Mouse (Mus musculus): Measurements from ENCODE around the gene Farsa.
"Not testable (repeated sequence)": the region's sequence is repeated elsewhere in the genome, so short reads cannot be mapped to it uniquely, and the experiment has no call there.

Farsa gene

GRCm38 (mm10) chr8:84873016-84873415 lies 16.2 kb downstream of the Farsa start:
- no peak for DNase-seq (ENCODE audit: extremely low spot score)

- no peak for DNase-seq (ENCODE audit: extremely low spot score)
These were observed 17.6 kb downstream of the Farsa start for GRCm38 (mm10) chr8:84874339-84874738.

- no peak for DNase-seq (ENCODE audit: extremely low spot score)
These were observed 20.7 kb downstream of the Farsa start for GRCm38 (mm10) chr8:84877297-84878035.

- no peak for DNase-seq (ENCODE audit: extremely low spot score)
These were observed 22.1 kb downstream of the Farsa start for GRCm38 (mm10) chr8:84878915-84879314.

GRCm38 (mm10) chr8:84884728-84885127 lies 27.9 kb downstream of the Farsa start:
- no peak for DNase-seq (ENCODE audit: extremely low spot score)

GRCm38 (mm10) chr8:84888280-84888679 lies 31.5 kb downstream of the Farsa start:
- DNase-seq (ENCODE audit: extremely low spot score): no peak

- DNase-seq (ENCODE audit: extremely low spot score): no peak
These were observed 32.4 kb downstream of the Farsa start for GRCm38 (mm10) chr8:84889141-84889540.

GRCm38 (mm10) chr8:84892993-84893708 lies 36.4 kb downstream of the Farsa start:
- no peak for DNase-seq (ENCODE audit: extremely low spot score)

- peak; percentile 89 for DNase-seq (ENCODE audit: extremely low spot score)
These were observed 36.9 kb downstream of the Farsa start, which contains the start of gene Gcdh for GRCm38 (mm10) chr8:84893709-84894134. Gene Gcdh (minus strand): TSS chr8:84893921.

- no peak for DNase-seq (ENCODE audit: extremely low spot score)
These were observed 39.2 kb downstream of the Farsa start for GRCm38 (mm10) chr8:84895963-84896362.

GRCm38 (mm10) chr8:84901071-84901470 lies 44.3 kb downstream of the Farsa start:
- DNase-seq (ENCODE audit: extremely low spot score): no peak

GRCm38 (mm10) chr8:84901752-84902151 lies 45.0 kb downstream of the Farsa start, which contains the start of gene Klf1:
Gene Klf1 (plus strand): TSS chr8:84901928.
- DNase-seq (ENCODE audit: extremely low spot score): no peak

- no peak for DNase-seq (ENCODE audit: extremely low spot score)
These were observed 45.7 kb downstream of the Farsa start for GRCm38 (mm10) chr8:84902367-84902919.

- peak; percentile 89 for DNase-seq (ENCODE audit: extremely low spot score)
These were observed 46.3 kb downstream of the Farsa start for GRCm38 (mm10) chr8:84902920-84903661.

GRCm38 (mm10) chr8:84904351-84904750 lies 47.6 kb downstream of the Farsa start:
- no peak for DNase-seq (ENCODE audit: extremely low spot score)

GRCm38 (mm10) chr8:84907037-84907436 lies 50.2 kb downstream of the Farsa start:
- DNase-seq (ENCODE audit: extremely low spot score): no peak

- no peak for DNase-seq (ENCODE audit: extremely low spot score)
These were observed 50.7 kb downstream of the Farsa start for GRCm38 (mm10) chr8:84907493-84907892.

GRCm38 (mm10) chr8:84907979-84908378 lies 51.2 kb downstream of the Farsa start:
- not testable (repeated sequence) for DNase-seq (ENCODE audit: extremely low spot score)

GRCm38 (mm10) chr8:84908421-84909161 lies 51.8 kb downstream of the Farsa start, which contains the start of gene Dnase2a:
Gene Dnase2a (plus strand): TSS chr8:84908560.
- DNase-seq (ENCODE audit: extremely low spot score): peak; percentile 94

GRCm38 (mm10) chr8:84909162-84909767 lies 52.5 kb downstream of the Farsa start:
- no peak for DNase-seq (ENCODE audit: extremely low spot score)

- no peak for DNase-seq (ENCODE audit: extremely low spot score)
These were observed 53.2 kb downstream of the Farsa start for GRCm38 (mm10) chr8:84909949-84910348.

All from embryo, embryonic 9.5 days (tissue).